Mouse (Mus musculus) midbrain, embryonic 12.5 days (tissue): ENCODE measurements around the gene Pdf. TPM values are rescaled to one million over a fixed set of nuclear protein-coding genes. Genes with fewer than 3 reads are reported as not detected.

Experiments used
- ATAC-seq: fragments of 200-750 bp; cut with Nextera tagmentation; 2 replicates; pipeline ENCODE4 v1.8.0; 2017; ENCODE audit warnings: low read depth, moderate TSS enrichment, moderate library complexity; ENCODE audit not compliant: low FRiP score
- H3K27ac ChIP-seq: fragments of 300-500 bp; sonication (generic); replicated peaks from 2 replicates; pipeline ENCODE4 v1.5.1; 2016; ENCODE audit warnings: mild to moderate bottlenecking
- H3K27me3 ChIP-seq: fragments of 300-500 bp; sonication (generic); 2 replicates; pipeline ENCODE4 v1.6.1; 2016; ENCODE audit warnings: mild to moderate bottlenecking
- H3K36me3 ChIP-seq: fragments of 300-500 bp; sonication (generic); 2 replicates; pipeline ENCODE4 v1.6.1; 2016
- H3K4me1 ChIP-seq: fragments of 300-500 bp; sonication (generic); 2 replicates; pipeline ENCODE4 v1.6.1; 2016
- H3K4me2 ChIP-seq: fragments of 300-500 bp; sonication (generic); replicated peaks from 2 replicates; pipeline ENCODE4 v1.6.1; 2016; ENCODE audit warnings: mild to moderate bottlenecking, moderate library complexity
- H3K4me3 ChIP-seq: fragments of 300-500 bp; sonication (generic); 2 replicates; pipeline ENCODE4 v1.5.1; 2016; ENCODE audit warnings: mild to moderate bottlenecking
- H3K9ac ChIP-seq: fragments of 300-500 bp; sonication (generic); replicated peaks from 2 replicates; pipeline ENCODE4 v1.6.1; 2016; ENCODE audit warnings: mild to moderate bottlenecking, moderate library complexity
- H3K9me3 ChIP-seq: fragments of 300-500 bp; sonication (generic); 2 replicates; pipeline ENCODE4 v1.6.1; 2016; ENCODE audit warnings: mild to moderate bottlenecking
- WGBS: fragments of 180-500 bp; shearing (Covaris S2); methylation state at CpG from one replicate; pipeline ENCODE4 v1.1.7; 2016; 5-methylcytosine and 5-hydroxymethylcytosine counted together
- polyA plus RNA-seq: library from polyadenylated mRNA; unstranded; fragments of >200 nt; fragmentation: Nextera tagmentation; extraction: Ambion mirVana; gene quantifications from 2 replicates; pipeline ENCODE4 v1.2.1, GENCODE M21; 2016

Gene Pdf
- polyA plus RNA-seq, 1 experiment from 2014 or later, result 42.5 TPM

- Histone ChIP-seq H3K9me3 (no peaks in the 10 kb centered on the region), H3K9ac (no peak within 1 kb of the TSS), H3K27ac (no peak within 1 kb of the TSS), H3K4me2 (no peak within 1 kb of the TSS), H3K4me3 (no peak within 1 kb of the TSS), H3K27me3 (no peaks in the 10 kb centered on the region), H3K4me1 (no peaks in the 10 kb centered on the region), H3K36me3 (peaks cover 20% of the 10 kb centered on the region)
- 69% methylated on average over 17 of the region's 17 CpGs for WGBS
- ATAC-seq, result no peak
Measured at GRCm38 (mm10) chr8:107065511-107066496, 17.4 kb upstream of the Pdf start, which contains the start of gene Tmed6. Tmed6 (minus strand) TSS chr8:107065644.

- no peaks in the 10 kb centered on the region for H3K9me3 ChIP-seq
- H3K9ac ChIP-seq, result no peak overlapping the region
- H3K27me3 ChIP-seq, result no peaks in the 10 kb centered on the region
- no peak overlapping the region for H3K27ac ChIP-seq
- H3K4me1 ChIP-seq, result peaks cover 3% of the 10 kb centered on the region
- no peak for ATAC-seq
- 88% methylated on average over 1 of the region's 1 CpGs for WGBS
- H3K4me3 ChIP-seq, result no peak overlapping the region
- H3K4me2 ChIP-seq, result no peak overlapping the region
- H3K36me3 ChIP-seq, result peaks cover 16% of the 10 kb centered on the region
Measured at GRCm38 (mm10) chr8:107062613-107063012, 14.2 kb upstream of the Pdf start.

- Histone ChIP-seq H3K27me3 (no peaks in the 10 kb centered on the region), H3K9ac (peak overlapping the region; percentile 82), H3K27ac (peak overlapping the region; percentile 49; the same call in 1 of the 2 replicates), H3K4me1 (peaks cover 20% of the 10 kb centered on the region), H3K9me3 (no peaks in the 10 kb centered on the region), H3K36me3 (peaks cover 38% of the 10 kb centered on the region), H3K4me3 (peak overlapping the region; percentile 99), H3K4me2 (peak overlapping the region; percentile 97)
- peak; percentile 79 for ATAC-seq
- WGBS, result 1% methylated on average over 33 of the region's 33 CpGs
Measured at GRCm38 (mm10) chr8:107056973-107057369, 8.6 kb upstream of the Pdf start.

- ATAC-seq, result peak; percentile 93
- Histone ChIP-seq H3K9ac (peak within 1 kb of the TSS; percentile 86), H3K4me3 (peak within 1 kb of the TSS; percentile 99), H3K27me3 (no peaks in the 10 kb centered on the region), H3K4me1 (peaks cover 20% of the 10 kb centered on the region), H3K9me3 (no peaks in the 10 kb centered on the region), H3K27ac (peak within 1 kb of the TSS; percentile 71), H3K4me2 (peak within 1 kb of the TSS; percentile 97), H3K36me3 (peaks cover 44% of the 10 kb centered on the region)
- under 1% methylated on average over 88 of the region's 88 CpGs for WGBS
Measured at GRCm38 (mm10) chr8:107056076-107056972, 7.9 kb upstream of the Pdf start, which contains the start of the genes Cog8 and Nip7. Cog8 (minus strand) TSS chr8:107056689. Nip7 (plus strand) TSS chr8:107056877.

GRCm38 (mm10) chr8:107052046-107052445 lies 3.6 kb upstream of the Pdf start:
- WGBS, result 97% methylated on average over 8 of the region's 8 CpGs
- peaks cover 53% of the 10 kb centered on the region for H3K36me3 ChIP-seq
- no peak for ATAC-seq

GRCm38 (mm10) chr8:107049480-107049879 lies 1.1 kb upstream of the Pdf start:
- Histone ChIP-seq H3K27ac (0 out of 2 replicates have a peak overlapping the region, but pooled peaks have one; percentile 90), H3K27me3 (no peaks in the 10 kb centered on the region), H3K4me3 (peak overlapping the region; percentile 86; the same call in 1 of the 2 replicates), H3K36me3 (peaks cover 78% of the 10 kb centered on the region), H3K4me1 (peaks cover 19% of the 10 kb centered on the region), H3K4me2 (peak overlapping the region; percentile 85), H3K9me3 (no peaks in the 10 kb centered on the region), H3K9ac (no peak overlapping the region; the same call in 1 of the 2 replicates)
- WGBS, result 95% methylated on average over 4 of the region's 4 CpGs
- no peak for ATAC-seq

More at GRCm38 (mm10) chr8:107052046-107052445, 3.6 kb upstream of the Pdf start:
- H3K27me3 ChIP-seq, result no peaks in the 10 kb centered on the region
- H3K27ac ChIP-seq, result no peak overlapping the region
- H3K4me3 ChIP-seq, result no peak overlapping the region
- no peaks in the 10 kb centered on the region for H3K9me3 ChIP-seq
- H3K4me1 ChIP-seq, result peaks cover 30% of the 10 kb centered on the region
- no peak overlapping the region for H3K9ac ChIP-seq
- no peak overlapping the region for H3K4me2 ChIP-seq

GRCm38 (mm10) chr8:107046976-107047375 lies 1.4 kb downstream of the Pdf start:
- no peak overlapping the region for H3K4me3 ChIP-seq
- H3K36me3 ChIP-seq, result peaks cover 81% of the 10 kb centered on the region
- H3K4me1 ChIP-seq, result peaks cover 19% of the 10 kb centered on the region
- no peak overlapping the region for H3K9ac ChIP-seq
- ATAC-seq, result no peak
- H3K4me2 ChIP-seq, result peak overlapping the region; percentile 85
- H3K9me3 ChIP-seq, result no peaks in the 10 kb centered on the region
- 88% methylated on average over 5 of the region's 5 CpGs for WGBS
- no peaks in the 10 kb centered on the region for H3K27me3 ChIP-seq
- H3K27ac ChIP-seq, result no peak overlapping the region

- H3K36me3 ChIP-seq, result peaks cover 78% of the 10 kb centered on the region
- H3K4me3 ChIP-seq, result no peak overlapping the region
- no peak overlapping the region for H3K9ac ChIP-seq
- WGBS, result 93% methylated on average over 6 of the region's 6 CpGs
- H3K27ac ChIP-seq, result no peak overlapping the region
- no peak overlapping the region for H3K4me2 ChIP-seq
- peaks cover 19% of the 10 kb centered on the region for H3K4me1 ChIP-seq
- ATAC-seq, result no peak
- no peaks in the 10 kb centered on the region for H3K9me3 ChIP-seq
- H3K27me3 ChIP-seq, result no peaks in the 10 kb centered on the region
Measured at GRCm38 (mm10) chr8:107045478-107045877, 2.9 kb downstream of the Pdf start.

GRCm38 (mm10) chr8:107040632-107041031 lies 7.8 kb downstream of the Pdf start:
- H3K4me1 ChIP-seq, result no peaks in the 10 kb centered on the region
- H3K9me3 ChIP-seq, result no peaks in the 10 kb centered on the region
- WGBS, result 89% methylated on average over 7 of the region's 7 CpGs
- no peak overlapping the region for H3K4me3 ChIP-seq
- H3K36me3 ChIP-seq, result peaks cover 83% of the 10 kb centered on the region
- H3K9ac ChIP-seq, result no peak overlapping the region
- no peak for ATAC-seq
- no peak overlapping the region for H3K27ac ChIP-seq
- H3K27me3 ChIP-seq, result no peaks in the 10 kb centered on the region
- H3K4me2 ChIP-seq, result no peak overlapping the region

- Histone ChIP-seq H3K27ac (no peak overlapping the region), H3K9me3 (no peaks in the 10 kb centered on the region), H3K4me1 (peaks cover 16% of the 10 kb centered on the region), H3K4me3 (no peak overlapping the region), H3K36me3 (peaks cover 43% of the 10 kb centered on the region), H3K27me3 (no peaks in the 10 kb centered on the region), H3K4me2 (no peak overlapping the region), H3K9ac (no peak overlapping the region)
- ATAC-seq, result no peak
- WGBS, result 88% methylated on average over 8 of the region's 8 CpGs
Measured at GRCm38 (mm10) chr8:107036626-107037025, 11.8 kb downstream of the Pdf start.

- no peak overlapping the region for H3K9ac ChIP-seq
- WGBS, result 90% methylated on average over 3 of the region's 3 CpGs
- ATAC-seq, result no peak
- H3K4me1 ChIP-seq, result peaks cover 16% of the 10 kb centered on the region
- H3K36me3 ChIP-seq, result peaks cover 36% of the 10 kb centered on the region
- H3K27me3 ChIP-seq, result no peaks in the 10 kb centered on the region
- H3K27ac ChIP-seq, result no peak overlapping the region
- no peaks in the 10 kb centered on the region for H3K9me3 ChIP-seq
- H3K4me3 ChIP-seq, result no peak overlapping the region
- H3K4me2 ChIP-seq, result no peak overlapping the region
Measured at GRCm38 (mm10) chr8:107035641-107036040, 12.8 kb downstream of the Pdf start.
